Mouse (Mus musculus) frontal cortex, adult 2 months (tissue): ENCODE results near the gene Ugcg. TPM values are rescaled to one million over a fixed set of nuclear protein-coding genes. Genes with fewer than 3 reads are reported as not detected.
"Not testable (repeated sequence)": the region's sequence is repeated elsewhere in the genome, so short reads cannot be mapped to it uniquely, and the experiment has no call there.

Experiments used
- DNase-seq, 2 experiments: peaks; one replicate each; pipeline ENCODE4 v3.0.0; 2022; ENCODE audit warnings: low spot score in 1 of 2; ENCODE audit errors: extremely low spot score in 1 of 2
- polyA plus RNA-seq: library from polyadenylated mRNA; depleted of rRNA; stranded (reverse); fragments of >200 nt; gene quantifications from 2 replicates; pipeline ENCODE4 v1.2.3, GENCODE M21; 2012; rRNA removed

The Ugcg gene
- polyA plus RNA-seq, 1 experiment, result 63.7 TPM

GRCm38 (mm10) chr4:59254397-59254796, 65.3 kb downstream of the Ugcg start:
- no peak for DNase-seq

GRCm38 (mm10) chr4:59255988-59256387, 66.9 kb downstream of the Ugcg start:
- no peak for DNase-seq

- no peak for DNase-seq
These were observed 68.8 kb downstream of the Ugcg start for GRCm38 (mm10) chr4:59257866-59258265.

- DNase-seq, result no peak
These were observed 69.7 kb downstream of the Ugcg start for GRCm38 (mm10) chr4:59258771-59259170.

GRCm38 (mm10) chr4:59259806-59260205, 70.7 kb downstream of the Ugcg start:
- DNase-seq, result no peak

- no peak for DNase-seq
These were observed 71.9 kb downstream of the Ugcg start for GRCm38 (mm10) chr4:59260871-59261515.

GRCm38 (mm10) chr4:59261582-59261981, 72.5 kb downstream of the Ugcg start:
- DNase-seq, result not testable (repeated sequence)

- DNase-seq, result no peak
These were observed 73.1 kb downstream of the Ugcg start for GRCm38 (mm10) chr4:59262156-59262555.

GRCm38 (mm10) chr4:59263418-59263817, 74.4 kb downstream of the Ugcg start:
- DNase-seq, result no peak

- no peak for DNase-seq
These were observed 75.6 kb downstream of the Ugcg start for GRCm38 (mm10) chr4:59264611-59265095.

- DNase-seq, result no peak
These were observed 76.1 kb downstream of the Ugcg start for GRCm38 (mm10) chr4:59265182-59265581.

- no peak for DNase-seq
These were observed 76.6 kb downstream of the Ugcg start for GRCm38 (mm10) chr4:59265631-59266030.

Other genes starting within 250 kb of the Ugcg start
- 9.9 and 15.3 TPM in 2 replicates for gene Zkscan16, start 245.6 kb upstream of the Ugcg start, polyA plus RNA-seq
- gene Ptgr1, start 202.1 kb upstream of the Ugcg start, polyA plus RNA-seq, result 1.1 and 1.3 TPM in 2 replicates
- gene Dnajc25, start 194.2 kb upstream of the Ugcg start, polyA plus RNA-seq, result 4.1 and 4.2 TPM in 2 replicates
- 0.10 TPM in 1 of 2 replicates, not detected in the other for gene Gm20503, start 186.0 kb upstream of the Ugcg start, polyA plus RNA-seq
- 69.4 and 69.7 TPM in 2 replicates for gene Gng10, start 154.2 kb upstream of the Ugcg start, polyA plus RNA-seq
- gene AI481877, start 50.3 kb upstream of the Ugcg start, polyA plus RNA-seq, result not detected in 2 replicates
- 13.9 and 14.4 TPM in 2 replicates for gene Susd1, start 249.4 kb downstream of the Ugcg start, polyA plus RNA-seq